Mouse (Mus musculus): ENCODE results near the gene Clec9a.

The Clec9a gene

GRCm38 (mm10) chr6:129425217-129425616, 16.6 kb downstream of the Clec9a start:
- peak; percentile 43 for DNase-seq (ENCODE audit: low read depth)

GRCm38 (mm10) chr6:129425812-129426211, 17.1 kb downstream of the Clec9a start:
- DNase-seq (ENCODE audit: low read depth), result peak; percentile 91

GRCm38 (mm10) chr6:129427281-129427680, 18.6 kb downstream of the Clec9a start:
- DNase-seq (ENCODE audit: low read depth), result peak; percentile 64

- DNase-seq (ENCODE audit: low read depth), result peak; percentile 97
These were observed 25.6 kb downstream of the Clec9a start for GRCm38 (mm10) chr6:129434239-129434638.

GRCm38 (mm10) chr6:129436025-129436424, 27.4 kb downstream of the Clec9a start:
- DNase-seq (ENCODE audit: low read depth), result peak; percentile 53

GRCm38 (mm10) chr6:129438033-129438432, 29.4 kb downstream of the Clec9a start:
- DNase-seq (ENCODE audit: low read depth), result no peak

- peak; percentile 44 for DNase-seq (ENCODE audit: low read depth)
These were observed 41.1 kb downstream of the Clec9a start for GRCm38 (mm10) chr6:129449743-129450142.

GRCm38 (mm10) chr6:129451411-129452039, 42.9 kb downstream of the Clec9a start, which contains the start of gene Clec1a:
Clec1a (minus strand) TSS chr6:129452000.
- peak; percentile 36 for DNase-seq (ENCODE audit: low read depth)

GRCm38 (mm10) chr6:129471386-129471785, 62.7 kb downstream of the Clec9a start:
- DNase-seq (ENCODE audit: low read depth), result peak; percentile 40

- DNase-seq (ENCODE audit: low read depth), result no peak
These were observed 64.0 kb downstream of the Clec9a start for GRCm38 (mm10) chr6:129472627-129473026.
